Mouse (Mus musculus) stomach, postnatal 0 days (tissue): ENCODE data around the gene Nhp2. TPM values are rescaled to one million over a fixed set of nuclear protein-coding genes. Genes with fewer than 3 reads are reported as not detected.

Experiments used
- ATAC-seq: fragments of 200-750 bp; cut with Nextera tagmentation; 2 replicates; pipeline ENCODE4 v1.8.0; 2017; ENCODE audit not compliant: low FRiP score, low TSS enrichment
- DNase-seq: peaks from one replicate; pipeline ENCODE4 v3.0.0-alpha.2; 2016; ENCODE audit warnings: low spot score
- H3K27ac ChIP-seq: fragments of 300-500 bp; sonication (generic); replicated peaks from 2 replicates; pipeline ENCODE4 v1.5.1; 2014; ENCODE audit warnings: mild to moderate bottlenecking, control low read depth
- H3K27me3 ChIP-seq: fragments of 300-500 bp; sonication (generic); 2 replicates; pipeline ENCODE4 v1.6.1; 2014; ENCODE audit warnings: low read length; ENCODE audit not compliant: control insufficient read depth, insufficient read depth
- H3K36me3 ChIP-seq: fragments of 300-500 bp; sonication (generic); 2 replicates; pipeline ENCODE4 v1.6.1; 2014; ENCODE audit warnings: low read length, mixed read lengths; ENCODE audit not compliant: control insufficient read depth, insufficient read depth
- H3K4me1 ChIP-seq: fragments of 300-500 bp; sonication (generic); replicated peaks from 2 replicates; pipeline ENCODE4 v1.6.1; 2014; ENCODE audit warnings: antibody characterized with exemption; ENCODE audit not compliant: control insufficient read depth, insufficient read depth
- H3K4me2 ChIP-seq: fragments of 300-500 bp; sonication (generic); replicated peaks from 2 replicates; pipeline ENCODE4 v1.6.1; 2014; ENCODE audit warnings: low read depth, mild to moderate bottlenecking, control low read depth, moderate library complexity
- H3K4me3 ChIP-seq: fragments of 300-500 bp; sonication (generic); 2 replicates; pipeline ENCODE4 v1.5.1; 2014; ENCODE audit warnings: low read depth, low read length, control low read depth
- H3K9ac ChIP-seq: fragments of 300-500 bp; sonication (generic); 2 replicates; pipeline ENCODE4 v1.6.1; 2014; ENCODE audit warnings: mild to moderate bottlenecking, low read length, control low read depth, mixed read lengths
- H3K9me3 ChIP-seq: fragments of 300-500 bp; sonication (generic); 2 replicates; pipeline ENCODE4 v1.6.1; 2016; ENCODE audit warnings: low read length; ENCODE audit not compliant: control insufficient read depth
- CTCF ChIP-seq: IDR thresholded peaks from 2 replicates; pipeline ENCODE4 v1.5.1; 2016; ENCODE audit warnings: antibody characterized with exemption, low read depth, mild to moderate bottlenecking, moderate library complexity
- EP300 ChIP-seq: optimal IDR thresholded peaks from 2 replicates; pipeline ENCODE3; 2016; ENCODE audit warnings: antibody characterized with exemption
- WGBS: fragments of 180-500 bp; shearing (Covaris S2); extraction: QIAGEN DNeasy Blood & Tissue Kit; methylation state at CpG from one replicate; pipeline ENCODE4 v1.1.7; 2014; 5-methylcytosine and 5-hydroxymethylcytosine counted together
- polyA plus RNA-seq: library from polyadenylated mRNA; unstranded; fragments of >200 nt; fragmentation: Nextera tagmentation; extraction: Ambion mirVana; gene quantifications from 2 replicates; pipeline ENCODE4 v1.2.1, GENCODE M21; 2015

Gene Nhp2
- 134 and 144 TPM in 2 replicates for polyA plus RNA-seq

GRCm38 (mm10) chr11:51619409-51620060 lies at the start of gene Nhp2:
Gene Nhp2, plus strand, starts transcription at chr11:51619735.
- Histone ChIP-seq H3K9ac (peak within 1 kb of the TSS; percentile 85), H3K4me2 (peak within 1 kb of the TSS; percentile 82)
- under 1% methylated on average over 51 of the region's 51 CpGs for WGBS

DNA sequence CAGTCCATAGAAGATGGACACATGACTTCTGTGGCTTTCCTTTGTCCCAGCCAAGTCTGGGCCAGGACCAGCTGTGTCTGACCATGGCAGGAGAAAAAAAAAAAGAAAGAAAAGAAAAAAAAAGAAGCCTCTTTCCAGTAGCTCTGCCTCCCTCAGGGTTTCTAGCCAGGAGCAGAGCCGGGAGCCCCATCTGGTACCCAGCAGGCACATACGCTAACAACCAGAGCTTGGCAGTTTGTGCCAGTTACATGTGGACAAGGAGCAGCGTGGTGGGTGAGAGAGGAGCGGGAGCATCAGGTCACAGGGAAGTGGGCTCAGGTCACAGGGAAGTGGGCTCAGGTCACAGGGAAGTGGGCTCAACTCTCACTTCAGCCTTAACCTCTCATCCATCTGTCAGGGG lies 43.1 kb upstream of the Nhp2 start:
- 82% methylated on average over 4 of the region's 4 CpGs for WGBS

More at GRCm38 (mm10) chr11:51619409-51620060, at the start of gene Nhp2:
- Histone ChIP-seq H3K27ac (peak within 1 kb of the TSS; percentile 84), H3K4me1 (peaks cover 5% of the 10 kb centered on the region), H3K9me3 (no peaks in the 10 kb centered on the region), H3K36me3 (peaks cover 15% of the 10 kb centered on the region), H3K4me3 (peak within 1 kb of the TSS; percentile 83), H3K27me3 (no peaks in the 10 kb centered on the region)
- DNase-seq (peak; percentile 97), ATAC-seq (peak; percentile 93)
- TF ChIP-seq EP300 (no peak), CTCF (no peak; the same call in 1 of the 2 replicates)

GRCm38 (mm10) chr11:51577587-51577986 lies 41.9 kb upstream of the Nhp2 start:
- no peaks in the 10 kb centered on the region for H3K36me3 ChIP-seq
- TF ChIP-seq EP300 = no peak
- TF ChIP-seq CTCF = no peak
- no peaks in the 10 kb centered on the region for H3K4me1 ChIP-seq
- DNase-seq (no peak), ATAC-seq (no peak)
- no peak overlapping the region for H3K9ac ChIP-seq
- no peak overlapping the region for H3K27ac ChIP-seq
- H3K4me2 ChIP-seq = no peak overlapping the region
- H3K9me3 ChIP-seq = no peaks in the 10 kb centered on the region
- H3K4me3 ChIP-seq = no peak overlapping the region
- 79% methylated on average over 7 of the region's 7 CpGs for WGBS
- no peaks in the 10 kb centered on the region for H3K27me3 ChIP-seq

More for the DNA sequence above, 43.1 kb upstream of the Nhp2 start:
- H3K9me3 ChIP-seq = no peaks in the 10 kb centered on the region
- H3K27ac ChIP-seq = no peak overlapping the region
- H3K4me3 ChIP-seq = no peak overlapping the region
- no peak for DNase-seq
- TF ChIP-seq CTCF (no peak), EP300 (no peak)
- H3K27me3 ChIP-seq = no peaks in the 10 kb centered on the region
- H3K36me3 ChIP-seq = no peaks in the 10 kb centered on the region
- ATAC-seq = no peak
- H3K4me2 ChIP-seq = no peak overlapping the region
- no peaks in the 10 kb centered on the region for H3K4me1 ChIP-seq
- H3K9ac ChIP-seq = no peak overlapping the region

- no peaks in the 10 kb centered on the region for H3K9me3 ChIP-seq
- H3K27ac ChIP-seq = no peak overlapping the region
- no peak overlapping the region for H3K9ac ChIP-seq
- no peak for DNase-seq
- H3K27me3 ChIP-seq = no peaks in the 10 kb centered on the region
- no peak overlapping the region for H3K4me2 ChIP-seq
- H3K4me3 ChIP-seq = no peak overlapping the region
- 59% methylated on average over 4 of the region's 4 CpGs for WGBS
- TF ChIP-seq CTCF = no peak
- no peak for TF ChIP-seq EP300
- ATAC-seq = no peak
- no peaks in the 10 kb centered on the region for H3K36me3 ChIP-seq
- peaks cover 5% of the 10 kb centered on the region; the same call in 1 of the 2 replicates for H3K4me1 ChIP-seq
Measured at GRCm38 (mm10) chr11:51579024-51579423, 40.5 kb upstream of the Nhp2 start.

- 33% methylated on average over 8 of the region's 8 CpGs for WGBS
Measured at GRCm38 (mm10) chr11:51582713-51583112, 36.8 kb upstream of the Nhp2 start.

DNA sequence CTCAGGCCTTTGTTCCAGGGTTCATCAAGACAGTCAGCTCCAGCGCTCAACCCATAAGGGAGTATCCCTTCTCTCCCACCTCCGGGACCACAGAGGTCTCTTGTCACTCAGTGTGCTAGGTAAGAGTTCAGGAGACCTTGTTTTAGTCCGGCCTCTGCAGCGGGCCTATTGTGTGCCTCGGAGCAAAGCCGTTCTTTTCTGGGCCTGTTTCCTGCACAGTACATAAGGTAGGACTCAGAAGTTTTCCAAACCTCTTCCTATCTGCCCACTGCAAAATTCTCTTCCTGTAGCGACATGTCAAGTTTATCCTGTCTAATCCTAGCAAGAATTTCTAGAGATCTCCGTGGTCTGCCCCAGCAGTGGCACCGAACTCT lies 35.5 kb upstream of the Nhp2 start:
- peaks cover 9% of the 10 kb centered on the region; the same call in 1 of the 2 replicates for H3K4me1 ChIP-seq
- peak overlapping the region; percentile 92 for H3K27ac ChIP-seq
- H3K27me3 ChIP-seq = no peaks in the 10 kb centered on the region
- ATAC-seq = peak; percentile 30
- 0 out of 2 replicates have a peak, but pooled peaks cover 4% of the 10 kb centered on the region for H3K36me3 ChIP-seq
- H3K9me3 ChIP-seq = no peaks in the 10 kb centered on the region
- peak overlapping the region; percentile 86 for H3K4me2 ChIP-seq
- peak overlapping the region; percentile 79 for H3K4me3 ChIP-seq
- peak overlapping the region; percentile 87 for H3K9ac ChIP-seq
- no peak for TF ChIP-seq EP300
- no peak for TF ChIP-seq CTCF
- DNase-seq = no peak
- 14% methylated on average over 9 of the region's 9 CpGs for WGBS

More at GRCm38 (mm10) chr11:51582713-51583112, 36.8 kb upstream of the Nhp2 start:
- DNase-seq = peak; percentile 83
- H3K9me3 ChIP-seq = no peaks in the 10 kb centered on the region
- H3K27me3 ChIP-seq = no peaks in the 10 kb centered on the region
- peaks cover 9% of the 10 kb centered on the region; the same call in 1 of the 2 replicates for H3K4me1 ChIP-seq
- 0 out of 2 replicates have a peak, but pooled peaks cover 3% of the 10 kb centered on the region for H3K36me3 ChIP-seq
- H3K27ac ChIP-seq = peak overlapping the region; percentile 45; the same call in 1 of the 2 replicates
- no peak overlapping the region for H3K4me3 ChIP-seq
- no peak for ATAC-seq
- H3K9ac ChIP-seq = no peak overlapping the region
- H3K4me2 ChIP-seq = no peak overlapping the region
- TF ChIP-seq CTCF (peak; percentile 78), EP300 (no peak)
